Mouse (Mus musculus): Measurements from ENCODE around the gene Mroh3. TPM values are rescaled to one million over a fixed set of nuclear protein-coding genes. Genes with fewer than 3 reads are reported as not detected.

Mroh3 gene
- polyA plus RNA-seq, 1 experiment from 2014 or later: not detected

DNA sequence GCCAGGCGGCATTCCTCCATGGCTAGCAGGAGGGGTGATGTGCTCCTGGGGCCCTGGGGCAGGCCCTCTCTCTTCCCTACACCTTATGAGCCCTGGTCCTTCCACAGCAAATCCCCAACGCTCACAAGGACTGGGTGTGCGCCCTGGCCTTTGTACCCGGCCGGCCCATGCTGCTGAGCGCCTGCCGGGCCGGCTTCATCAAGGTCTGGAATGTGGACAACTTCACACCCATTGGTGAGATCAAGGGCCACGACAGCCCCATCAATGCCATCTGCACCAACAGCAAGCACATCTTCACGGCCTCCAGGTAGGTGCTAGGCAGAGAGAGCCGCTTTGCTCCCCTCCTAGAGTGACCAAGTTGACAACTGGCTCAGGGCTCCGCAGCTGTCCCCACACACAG, 39.9 kb downstream of the Mroh3 start:
- Histone ChIP-seq H3K4me2 (ENCODE audit: low read depth, low read length) (no peak overlapping the region), H3K36me3 (ENCODE audit: control insufficient read depth, insufficient read depth) (no peaks in the 10 kb centered on the region; the same call in 1 of the 2 replicates), H3K4me3 (ENCODE audit: low read depth, low read length) (no peak overlapping the region), H3K27ac (ENCODE audit: low read length) (no peak overlapping the region), H3K4me1 (ENCODE audit: control insufficient read depth, low read depth, low read length) (peaks cover 19% of the 10 kb centered on the region), H3K9ac (ENCODE audit: low read depth, low read length) (no peak overlapping the region), H3K9me3 (replicated peaks; ENCODE audit: control insufficient read depth, low read length) (no peaks in the 10 kb centered on the region), H3K27me3 (ENCODE audit: control insufficient read depth, insufficient read depth, low read depth, low read length) (no peaks in the 10 kb centered on the region)
- WGBS (ENCODE audit: insufficient replicate concordance): 82% methylated on average over 12 of the region's 12 CpGs
- no peak for ATAC-seq (ENCODE audit: low read depth)

DNA sequence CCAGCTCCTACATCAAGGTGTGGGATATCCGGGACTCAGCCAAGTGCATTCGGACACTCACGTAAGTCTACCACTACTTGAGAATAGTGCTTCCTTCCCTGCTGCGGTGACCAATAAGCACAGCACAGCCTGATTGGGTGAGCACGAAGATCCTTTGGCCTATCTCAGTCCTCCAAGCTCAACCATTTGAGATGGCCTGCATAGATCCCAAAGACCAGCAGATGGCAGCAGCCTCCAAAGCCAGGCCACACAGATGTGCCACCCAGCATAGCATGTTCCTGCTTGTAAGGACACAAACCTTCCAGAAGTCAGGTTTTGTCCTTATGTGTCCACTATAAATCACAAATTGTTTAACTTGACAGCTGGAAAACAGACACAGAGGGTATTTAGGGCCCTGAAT, 42.5 kb downstream of the Mroh3 start:
- no peak overlapping the region for H3K4me3 ChIP-seq (ENCODE audit: low read depth, low read length)
- H3K27ac ChIP-seq (ENCODE audit: low read length): no peak overlapping the region
- H3K36me3 ChIP-seq (ENCODE audit: control insufficient read depth, insufficient read depth): no peaks in the 10 kb centered on the region; the same call in 1 of the 2 replicates
- WGBS (ENCODE audit: insufficient replicate concordance): 9% methylated on average over 5 of the region's 5 CpGs
- no peak overlapping the region for H3K9ac ChIP-seq (ENCODE audit: low read depth, low read length)
- peaks cover 16% of the 10 kb centered on the region for H3K4me1 ChIP-seq (ENCODE audit: control insufficient read depth, low read depth, low read length)
- 0 out of 2 replicates have a peak overlapping the region, but pooled peaks have one; percentile 13 for H3K4me2 ChIP-seq (ENCODE audit: low read depth, low read length)
- no peaks in the 10 kb centered on the region for H3K27me3 ChIP-seq (ENCODE audit: control insufficient read depth, insufficient read depth, low read depth, low read length)
- no peaks in the 10 kb centered on the region for H3K9me3 ChIP-seq (replicated peaks; ENCODE audit: control insufficient read depth, low read length)
- ATAC-seq (ENCODE audit: low read depth): peak; percentile 56

DNA sequence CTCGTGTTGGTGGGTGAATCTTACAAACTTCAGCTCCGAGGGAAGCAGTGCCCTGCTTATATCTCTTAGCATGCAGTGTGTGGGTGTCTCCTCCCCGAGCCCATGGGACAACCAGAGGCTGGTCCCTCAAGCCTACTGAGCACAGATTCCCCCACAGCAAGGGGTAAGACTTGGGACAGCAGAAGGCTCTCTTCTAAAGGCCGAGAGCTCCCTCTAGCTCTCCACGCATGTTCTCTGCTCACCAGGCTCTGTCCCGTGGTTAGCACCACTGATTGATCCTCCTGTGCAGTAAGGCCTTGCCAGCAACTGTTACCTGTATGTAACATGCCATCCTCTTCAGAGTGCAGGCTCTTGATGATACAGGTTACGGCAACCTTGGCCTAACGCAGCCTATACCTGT, 45.0 kb downstream of the Mroh3 start:
- 58% methylated on average over 8 of the region's 8 CpGs for WGBS (ENCODE audit: insufficient replicate concordance)
- no peaks in the 10 kb centered on the region; the same call in 1 of the 2 replicates for H3K36me3 ChIP-seq (ENCODE audit: control insufficient read depth, insufficient read depth)
- no peak overlapping the region for H3K4me2 ChIP-seq (ENCODE audit: low read depth, low read length)
- no peak for ATAC-seq (ENCODE audit: low read depth)
- no peak overlapping the region for H3K27ac ChIP-seq (ENCODE audit: low read length)
- no peak overlapping the region for H3K4me3 ChIP-seq (ENCODE audit: low read depth, low read length)
- no peak overlapping the region for H3K9ac ChIP-seq (ENCODE audit: low read depth, low read length)
- H3K27me3 ChIP-seq (ENCODE audit: control insufficient read depth, insufficient read depth, low read depth, low read length): no peaks in the 10 kb centered on the region
- H3K9me3 ChIP-seq (replicated peaks; ENCODE audit: control insufficient read depth, low read length): no peaks in the 10 kb centered on the region
- H3K4me1 ChIP-seq (ENCODE audit: control insufficient read depth, low read depth, low read length): peaks cover 3% of the 10 kb centered on the region

DNA sequence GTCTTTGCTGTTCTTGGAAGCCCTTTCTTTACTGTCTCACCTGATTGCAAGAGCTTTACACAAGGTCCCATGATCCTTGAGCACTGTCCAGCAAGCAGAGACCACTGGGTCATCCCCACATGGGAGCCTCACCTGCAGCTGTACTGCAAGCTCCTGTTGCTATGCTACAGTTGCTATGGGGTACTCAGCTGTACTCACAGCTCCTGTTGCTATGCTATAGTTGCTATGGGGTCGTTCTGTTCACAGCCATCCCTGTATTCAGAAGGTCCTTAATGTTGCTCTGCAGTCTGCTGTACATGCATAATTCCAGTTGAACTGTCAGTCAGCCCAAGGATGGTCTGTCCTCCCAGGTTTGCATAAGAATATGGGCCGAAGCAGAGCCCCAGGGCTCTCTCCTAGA, 47.2 kb downstream of the Mroh3 start:
- WGBS (ENCODE audit: insufficient replicate concordance): 66% methylated on average over 2 of the region's 2 CpGs
- Histone ChIP-seq H3K4me1 (ENCODE audit: control insufficient read depth, low read depth, low read length) (peaks cover 3% of the 10 kb centered on the region), H3K4me3 (ENCODE audit: low read depth, low read length) (no peak overlapping the region), H3K36me3 (ENCODE audit: control insufficient read depth, insufficient read depth) (no peaks in the 10 kb centered on the region), H3K27ac (ENCODE audit: low read length) (no peak overlapping the region), H3K27me3 (ENCODE audit: control insufficient read depth, insufficient read depth, low read depth, low read length) (no peaks in the 10 kb centered on the region), H3K4me2 (ENCODE audit: low read depth, low read length) (no peak overlapping the region), H3K9me3 (replicated peaks; ENCODE audit: control insufficient read depth, low read length) (no peaks in the 10 kb centered on the region), H3K9ac (ENCODE audit: low read depth, low read length) (no peak overlapping the region)
- no peak for ATAC-seq (ENCODE audit: low read depth)

DNA sequence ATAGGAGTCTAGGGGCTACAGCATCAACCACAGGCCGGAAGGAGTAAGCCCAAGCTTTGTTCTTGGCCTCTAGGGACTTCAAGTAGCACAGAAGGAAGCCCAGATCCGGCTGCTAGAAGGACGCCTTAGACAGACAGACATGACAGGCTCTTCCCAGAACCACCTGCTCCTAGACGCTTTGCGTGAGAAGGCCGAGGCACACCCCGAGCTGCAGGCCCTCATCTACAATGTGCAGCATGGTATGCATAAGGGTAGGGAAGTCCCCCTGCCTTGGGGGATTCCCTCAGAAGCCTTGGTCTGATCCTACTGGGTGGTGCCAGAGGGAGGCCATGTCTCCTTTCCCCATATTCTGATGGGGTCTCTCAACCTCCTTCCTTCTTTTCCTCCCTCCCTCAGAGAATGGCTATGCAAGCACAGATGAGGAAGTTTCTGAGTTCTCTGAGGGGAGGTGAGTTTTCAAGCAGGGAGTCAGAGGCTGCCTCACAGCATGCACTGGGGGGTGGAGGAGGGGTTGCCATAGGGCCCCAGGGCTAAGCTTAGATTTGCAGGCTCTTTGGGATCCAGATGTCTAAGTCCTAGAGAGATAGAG, 51.2 kb downstream of the Mroh3 start:
- no peak overlapping the region for H3K4me2 ChIP-seq (ENCODE audit: low read depth, low read length)
- no peak overlapping the region for H3K27ac ChIP-seq (ENCODE audit: low read length)
- H3K9me3 ChIP-seq (replicated peaks; ENCODE audit: control insufficient read depth, low read length): no peaks in the 10 kb centered on the region
- 74% methylated on average over 7 of the region's 7 CpGs for WGBS (ENCODE audit: insufficient replicate concordance)
- H3K4me3 ChIP-seq (ENCODE audit: low read depth, low read length): no peak overlapping the region
- no peaks in the 10 kb centered on the region for H3K27me3 ChIP-seq (ENCODE audit: control insufficient read depth, insufficient read depth, low read depth, low read length)
- no peaks in the 10 kb centered on the region for H3K4me1 ChIP-seq (ENCODE audit: control insufficient read depth, low read depth, low read length)
- no peaks in the 10 kb centered on the region for H3K36me3 ChIP-seq (ENCODE audit: control insufficient read depth, insufficient read depth)
- ATAC-seq (ENCODE audit: low read depth): no peak
- no peak overlapping the region for H3K9ac ChIP-seq (ENCODE audit: low read depth, low read length)

DNA sequence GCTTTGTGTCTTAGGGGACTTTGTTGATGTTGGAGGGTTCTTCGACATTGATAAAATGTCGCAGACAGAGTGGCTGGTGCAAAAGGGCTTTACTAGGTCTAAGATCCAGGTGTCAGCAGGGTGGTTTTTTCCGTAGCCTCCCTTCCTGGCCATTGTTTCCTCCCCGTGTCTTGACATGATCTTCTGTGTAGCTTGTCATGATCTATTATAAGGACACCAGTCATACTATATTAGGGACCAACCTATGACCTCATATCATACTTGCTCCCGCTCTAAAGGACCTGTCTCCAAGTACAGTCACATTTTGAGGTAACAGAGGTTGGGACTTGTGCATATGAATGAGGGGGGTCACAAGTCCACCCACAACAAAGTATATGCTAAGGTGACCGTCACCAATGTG, 51.7 kb downstream of the Mroh3 start:
- Histone ChIP-seq H3K27ac (ENCODE audit: low read length) (no peak overlapping the region), H3K9me3 (replicated peaks; ENCODE audit: control insufficient read depth, low read length) (no peaks in the 10 kb centered on the region), H3K4me2 (ENCODE audit: low read depth, low read length) (no peak overlapping the region), H3K4me3 (ENCODE audit: low read depth, low read length) (no peak overlapping the region), H3K4me1 (ENCODE audit: control insufficient read depth, low read depth, low read length) (no peaks in the 10 kb centered on the region), H3K27me3 (ENCODE audit: control insufficient read depth, insufficient read depth, low read depth, low read length) (no peaks in the 10 kb centered on the region), H3K9ac (ENCODE audit: low read depth, low read length) (no peak overlapping the region), H3K36me3 (ENCODE audit: control insufficient read depth, insufficient read depth) (no peaks in the 10 kb centered on the region)
- 66% methylated on average over 6 of the region's 6 CpGs for WGBS (ENCODE audit: insufficient replicate concordance)
- ATAC-seq (ENCODE audit: low read depth): no peak

DNA sequence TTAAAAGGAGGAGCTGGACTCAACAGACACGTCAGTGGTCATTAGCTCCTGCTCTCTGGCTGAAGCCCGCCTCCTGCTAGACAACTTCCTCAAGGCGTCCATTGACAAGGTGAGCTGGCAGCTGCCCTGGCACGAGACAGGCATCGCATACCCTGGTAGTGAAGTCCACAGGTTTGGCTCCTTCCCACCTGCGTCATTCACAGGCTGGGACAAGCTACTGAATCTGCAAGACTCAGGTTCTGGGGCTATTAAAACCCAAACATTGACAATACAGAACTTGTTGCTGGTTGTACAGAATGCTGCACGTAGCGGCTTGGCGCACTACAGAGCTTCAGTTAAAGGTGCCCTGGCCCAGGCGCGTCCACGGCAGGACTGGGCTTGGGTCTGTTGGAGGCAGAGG, 52.3 kb downstream of the Mroh3 start:
- Histone ChIP-seq H3K9me3 (replicated peaks; ENCODE audit: control insufficient read depth, low read length) (no peaks in the 10 kb centered on the region), H3K4me2 (ENCODE audit: low read depth, low read length) (no peak overlapping the region), H3K27ac (ENCODE audit: low read length) (no peak overlapping the region), H3K4me1 (ENCODE audit: control insufficient read depth, low read depth, low read length) (no peaks in the 10 kb centered on the region), H3K9ac (ENCODE audit: low read depth, low read length) (no peak overlapping the region), H3K36me3 (ENCODE audit: control insufficient read depth, insufficient read depth) (no peaks in the 10 kb centered on the region), H3K4me3 (ENCODE audit: low read depth, low read length) (no peak overlapping the region), H3K27me3 (ENCODE audit: control insufficient read depth, insufficient read depth, low read depth, low read length) (no peaks in the 10 kb centered on the region)
- no peak for ATAC-seq (ENCODE audit: low read depth)
- WGBS (ENCODE audit: insufficient replicate concordance): 79% methylated on average over 12 of the region's 12 CpGs

DNA sequence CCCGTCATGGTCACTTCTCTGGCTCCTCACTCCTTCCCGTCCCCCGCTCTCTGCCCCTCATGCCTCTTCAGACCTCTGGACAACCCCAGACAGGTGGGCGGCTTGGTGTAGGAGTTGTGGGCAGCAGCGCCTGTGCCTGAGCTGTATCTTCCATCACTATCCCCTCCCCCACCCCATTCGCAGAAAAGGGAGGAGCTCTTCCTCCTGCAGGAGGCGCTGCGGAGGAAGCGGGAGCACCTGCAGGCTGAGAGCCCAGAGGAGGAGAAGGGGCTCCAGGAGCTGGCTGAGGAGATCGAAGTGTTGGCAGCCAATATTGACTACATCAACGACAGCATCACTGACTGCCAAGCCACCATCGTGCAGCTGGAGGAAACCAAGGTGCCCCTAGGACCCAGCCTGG, 52.8 kb downstream of the Mroh3 start:
- Histone ChIP-seq H3K9me3 (replicated peaks; ENCODE audit: control insufficient read depth, low read length) (no peaks in the 10 kb centered on the region), H3K9ac (ENCODE audit: low read depth, low read length) (no peak overlapping the region), H3K4me1 (ENCODE audit: control insufficient read depth, low read depth, low read length) (no peaks in the 10 kb centered on the region), H3K36me3 (ENCODE audit: control insufficient read depth, insufficient read depth) (no peaks in the 10 kb centered on the region), H3K4me3 (ENCODE audit: low read depth, low read length) (no peak overlapping the region), H3K27ac (ENCODE audit: low read length) (no peak overlapping the region), H3K4me2 (ENCODE audit: low read depth, low read length) (no peak overlapping the region), H3K27me3 (ENCODE audit: control insufficient read depth, insufficient read depth, low read depth, low read length) (no peaks in the 10 kb centered on the region)
- no peak; the same call in 1 of the 2 replicates for ATAC-seq (ENCODE audit: low read depth)
- 63% methylated on average over 12 of the region's 12 CpGs for WGBS (ENCODE audit: insufficient replicate concordance)

DNA sequence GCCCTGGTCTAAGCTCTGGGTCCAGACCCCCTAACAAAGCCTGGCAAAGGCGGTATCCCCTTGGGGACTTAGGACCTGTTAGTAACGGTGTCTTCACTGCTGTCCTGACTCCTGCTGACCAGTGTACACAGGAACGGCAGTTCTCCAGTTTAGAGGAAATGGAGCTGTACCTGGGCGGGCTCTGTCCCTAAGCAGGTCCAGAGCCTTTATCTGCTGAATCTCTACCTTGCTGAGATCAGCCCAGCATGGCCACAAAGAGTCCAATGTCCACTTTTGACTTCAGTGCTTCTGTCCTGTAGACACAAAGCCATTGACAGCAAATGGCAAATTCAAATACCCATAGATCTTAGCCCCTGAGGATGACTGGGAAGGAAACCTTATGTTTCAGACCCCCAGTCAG, 55.7 kb downstream of the Mroh3 start:
- Histone ChIP-seq H3K27ac (ENCODE audit: low read length) (no peak overlapping the region), H3K4me1 (ENCODE audit: control insufficient read depth, low read depth, low read length) (no peaks in the 10 kb centered on the region), H3K9ac (ENCODE audit: low read depth, low read length) (no peak overlapping the region), H3K36me3 (ENCODE audit: control insufficient read depth, insufficient read depth) (no peaks in the 10 kb centered on the region), H3K27me3 (ENCODE audit: control insufficient read depth, insufficient read depth, low read depth, low read length) (no peaks in the 10 kb centered on the region), H3K4me3 (ENCODE audit: low read depth, low read length) (no peak overlapping the region), H3K9me3 (replicated peaks; ENCODE audit: control insufficient read depth, low read length) (no peaks in the 10 kb centered on the region), H3K4me2 (ENCODE audit: low read depth, low read length) (no peak overlapping the region)
- ATAC-seq (ENCODE audit: low read depth): no peak
- WGBS (ENCODE audit: insufficient replicate concordance): 70% methylated on average over 4 of the region's 4 CpGs

Data from liver, embryonic 16.5 days (tissue).